ENCODE assay signal across 21 mouse cellular contexts in the genomic region with DNA sequence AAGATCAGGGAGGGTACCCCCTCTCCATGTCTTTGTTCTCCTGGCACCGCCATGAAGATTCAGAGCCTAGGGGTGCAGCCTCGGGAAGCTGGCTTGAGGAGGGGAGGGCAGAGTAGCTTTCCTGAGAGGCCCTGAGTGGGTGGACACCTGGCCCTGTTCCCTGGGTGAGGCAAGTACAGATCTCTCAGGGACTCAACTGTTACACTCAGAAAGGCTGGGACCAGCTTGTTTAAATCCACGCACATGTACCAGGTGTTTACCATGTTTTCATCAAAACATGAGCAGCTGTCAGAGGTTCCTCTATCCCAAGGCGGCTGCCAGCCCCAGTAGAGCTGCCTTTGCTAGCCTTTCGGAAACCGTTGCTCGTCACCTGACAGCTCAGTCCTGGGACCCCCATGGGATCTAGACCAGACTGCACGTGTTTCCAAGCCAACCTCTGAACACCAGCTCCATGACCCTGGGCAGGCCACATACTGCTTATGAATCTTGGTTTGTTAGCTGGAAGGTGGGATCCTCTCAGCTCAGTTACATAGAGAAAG.
"Had no signal": no experiment of that assay in that cellular context is flagged by ENCODE, and none has a peak within 500 bp of the region (broad histone marks: within the 10 kb centered on the region; RNA-seq: fewer than 3 reads in every experiment).

No protein-coding gene starts in this region.

- H3K4me3 ChIP-seq: limb, embryonic 10.5 days; limb, embryonic 13.5 days; megakaryocyte, embryonic 14.5 days; midbrain, embryonic 10.5 days; midbrain, embryonic 13.5 days; myocyte; neural tube, embryonic 13.5 days had no signal

- H3K27ac ChIP-seq: limb, embryonic 10.5 days; limb, embryonic 13.5 days; liver, embryonic 14.5 days; midbrain, embryonic 10.5 days; midbrain, embryonic 13.5 days; neural tube, embryonic 13.5 days had no signal

- H3K9ac ChIP-seq: limb, embryonic 13.5 days; liver, embryonic 14.5 days; midbrain, embryonic 13.5 days; neural tube, embryonic 13.5 days had no signal

- DNase-seq: kidney, adult 11 months; kidney, adult 8-10 months; kidney, postnatal 14 days; kidney, postnatal 4 days; lung, adult 2 months; lung, postnatal 36 days; retina, postnatal 1 day; right cerebral cortex, postnatal 25 days; spleen, adult 18-20 months; thymus, adult 2 months; thymus, postnatal 25 days had no signal

- H3K4me1 ChIP-seq: midbrain, embryonic 13.5 days had no signal

- H3K27me3 ChIP-seq: limb, embryonic 13.5 days; megakaryocyte, embryonic 14.5 days; midbrain, embryonic 13.5 days; neural tube, embryonic 13.5 days had no signal

- H3K9me3 ChIP-seq: limb, embryonic 10.5 days had no signal

- H3K36me3 ChIP-seq: limb, embryonic 10.5 days; midbrain, embryonic 10.5 days; neural tube, embryonic 13.5 days had no signal

- H3K4me2 ChIP-seq: limb, embryonic 13.5 days; midbrain, embryonic 13.5 days; neural tube, embryonic 13.5 days had no signal

- ATAC-seq: lung, postnatal 0 days; midbrain, embryonic 13.5 days; midbrain, embryonic 16.5 days had no signal
